ENCODE assay signal across 8 mouse cellular contexts in the genomic region with DNA sequence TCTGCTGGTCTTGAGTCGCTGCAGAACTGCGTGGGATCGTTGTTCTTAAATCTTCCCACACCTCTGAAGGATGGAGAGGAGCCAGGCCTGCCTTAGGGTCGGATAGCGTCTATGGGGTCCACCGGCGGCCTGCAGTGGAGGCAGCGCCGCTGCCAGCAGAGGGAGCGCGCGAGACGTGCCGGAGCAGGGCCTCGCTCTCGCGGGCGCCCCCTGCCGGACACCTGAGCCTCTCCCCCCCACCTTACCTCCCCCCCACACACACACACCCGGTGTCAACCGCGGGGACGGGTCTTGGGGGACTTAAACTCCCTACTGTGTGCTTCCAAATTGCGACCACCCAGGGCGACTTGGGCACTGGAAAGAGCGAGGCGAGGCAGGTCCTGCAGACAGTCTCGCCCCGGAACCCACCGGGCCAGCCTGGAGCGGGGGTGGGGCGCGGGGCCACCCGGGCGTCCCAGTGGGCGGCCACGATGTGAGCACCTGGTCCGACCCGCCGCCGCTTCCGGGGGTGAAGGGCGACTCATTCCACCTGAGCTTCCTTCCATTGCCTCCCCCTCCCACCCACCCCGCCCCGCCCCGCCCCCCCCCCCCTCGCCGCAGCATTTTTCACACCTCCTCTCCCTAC. TPM values are rescaled to one million over a fixed set of nuclear protein-coding genes. Genes with fewer than 3 reads are reported as not detected.
DNase-seq lines count a peak whose midpoint lies in the region; ATAC-seq and TF ChIP-seq lines count a peak whose summit lies in the region.

No protein-coding gene starts in this region.

- no peak for TF ChIP-seq POLR2A in heart, adult 2 months (IDR thresholded peaks at IDR 0.05; ENCODE audit: insufficient read depth, low read depth, low read length)

- H3K4me2 ChIP-seq in embryonic facial prominence, embryonic 12.5 days (replicated peaks) = peak overlapping the region; percentile 55
- H3K4me2 ChIP-seq in midbrain, postnatal 0 days (ENCODE audit: low read depth, low read length, poor library complexity, severe bottlenecking) = peak overlapping the region; percentile 56

- no peaks in the 10 kb centered on the region for H3K9me3 ChIP-seq in embryonic facial prominence, embryonic 12.5 days
- H3K9me3 ChIP-seq in midbrain, postnatal 0 days (ENCODE audit: low read length) = no peaks in the 10 kb centered on the region

- intact Hi-C loops in heart, adult 2 months (cut with DNase I) = no loop called here

- H3K36me3 ChIP-seq in embryonic facial prominence, embryonic 12.5 days = no peaks in the 10 kb centered on the region
- H3K36me3 ChIP-seq in heart, adult 2 months (ENCODE audit: control insufficient read depth, insufficient read depth, low read length) = no peaks in the 10 kb centered on the region
- H3K36me3 ChIP-seq in midbrain, postnatal 0 days (ENCODE audit: insufficient read depth, low read length) = no peaks in the 10 kb centered on the region

- WGBS in embryonic facial prominence, embryonic 12.5 days = 2% methylated on average over 34 of the region's 48 CpGs
- WGBS in heart, adult 2 months = 1% methylated on average over 36 of the region's 48 CpGs
- WGBS in midbrain, postnatal 0 days = 2% methylated on average over 38 of the region's 48 CpGs

- H3K4me3 ChIP-seq in embryonic facial prominence, embryonic 12.5 days = peak overlapping the region; percentile 28
- peak overlapping the region; percentile 55 for H3K4me3 ChIP-seq in heart, adult 2 months
- H3K4me3 ChIP-seq in midbrain, postnatal 0 days (ENCODE audit: low read depth, low read length) = no peak overlapping the region

- peaks cover 52% of the 10 kb centered on the region for H3K27me3 ChIP-seq in embryonic facial prominence, embryonic 12.5 days
- H3K27me3 ChIP-seq in heart, adult 2 months (ENCODE audit: control insufficient read depth, insufficient read depth, low read length) = no peaks in the 10 kb centered on the region
- peaks cover 32% of the 10 kb centered on the region for H3K27me3 ChIP-seq in midbrain, postnatal 0 days (ENCODE audit: insufficient read depth, low read length)

- 0 out of 2 replicates have a peak, but pooled peaks have one; percentile 31 for ATAC-seq in embryonic facial prominence, embryonic 12.5 days (ENCODE audit: insufficient number of reproducible peaks, insufficient read depth, low FRiP score, low TSS enrichment)
- peak; percentile 34; the same call in 1 of the 2 replicates for ATAC-seq in midbrain, postnatal 0 days (ENCODE audit: low FRiP score)

- no peak for TF ChIP-seq EP300 in heart, adult 2 months (IDR thresholded peaks at IDR 0.05; ENCODE audit: insufficient read depth, low read depth, low read length)

- H3K9ac ChIP-seq in embryonic facial prominence, embryonic 12.5 days = peak overlapping the region; percentile 1; the same call in 1 of the 2 replicates
- peak overlapping the region; percentile 30 for H3K9ac ChIP-seq in heart, adult 2 months (ENCODE audit: low read depth, low read length)
- no peak overlapping the region for H3K9ac ChIP-seq in midbrain, postnatal 0 days (replicated peaks; ENCODE audit: low read length, poor library complexity, severe bottlenecking)

- H3K27ac ChIP-seq in embryonic facial prominence, embryonic 12.5 days = no peak overlapping the region
- no peak overlapping the region for H3K27ac ChIP-seq in heart, adult 2 months
- no peak overlapping the region for H3K27ac ChIP-seq in midbrain, postnatal 0 days (ENCODE audit: low read depth, low read length)

- DNase-seq in 3T3-L1 (ENCODE audit: low read depth, low spot score) (peak; percentile 77), liver (peak; percentile 88)
- peak; percentile 81 for DNase-seq in adrenal gland, adult 2 months
- DNase-seq in heart, adult 2 months = peak; percentile 82 to 91
- DNase-seq in kidney, adult 18-20 months = peak; percentile 86
- DNase-seq in midbrain, postnatal 0 days (ENCODE audit: low spot score) = peak; percentile 69
- peak; percentile 82 to 97 for DNase-seq in spleen, postnatal 4 days (ENCODE audit: low spot score in 2 of 2)

- H3K4me1 ChIP-seq in embryonic facial prominence, embryonic 12.5 days = peaks cover 23% of the 10 kb centered on the region
- no peaks in the 10 kb centered on the region; the same call in 1 of the 2 replicates for H3K4me1 ChIP-seq in heart, adult 2 months (ENCODE audit: control insufficient read depth, insufficient read depth, low read length)
- peaks cover 8% of the 10 kb centered on the region; the same call in 1 of the 2 replicates for H3K4me1 ChIP-seq in midbrain, postnatal 0 days (ENCODE audit: insufficient read depth, low read length)

- no peaks in the 10 kb centered on the region for H3K79me2 ChIP-seq in heart, adult 2 months (replicated peaks; ENCODE audit: control insufficient read depth, insufficient read depth, low read length)

- no peak; the same call in 1 of the 2 replicates for TF ChIP-seq CTCF in heart, adult 2 months (IDR thresholded peaks at IDR 0.05)
- TF ChIP-seq CTCF in midbrain, postnatal 0 days (IDR thresholded peaks at IDR 0.05) = peak; percentile 95

RNA-seq across cellular contexts. Expression of gene Smug1, which starts 15.4 kb away (rescaled TPM):
- 10 to 100 TPM; 11.0 to 16.7 TPM for total RNA-seq in adrenal gland, adult 2 months (2021)
- polyA plus RNA-seq in adrenal gland, adult 2 months (2012; rRNA removed) = 16.6 and 17.1 TPM in 2 replicates
- 16.6 and 18.8 TPM in 2 replicates for polyA plus RNA-seq in embryonic facial prominence, embryonic 12.5 days (2016; fragmentation: Nextera tagmentation; extraction: Ambion mirVana)
- total RNA-seq in heart, adult 2 months (2021) = 10 to 100 TPM; 13.9 to 15.2 TPM
- polyA plus RNA-seq in heart, adult 2 months (2012; rRNA removed) = 13.3 and 13.9 TPM in 2 replicates
- 33.2 and 42.9 TPM in 2 replicates for total RNA-seq in midbrain, postnatal 0 days (2014; rRNA removed)
- 13.6 and 14.1 TPM in 2 replicates for polyA plus RNA-seq in midbrain, postnatal 0 days (2015; fragmentation: Nextera tagmentation; extraction: Ambion mirVana)

RNA-seq across cellular contexts. Expression of gene Cbx5, which starts 57.3 kb away (rescaled TPM):
- 10 to 100 TPM; 76.3 to 80.2 TPM for total RNA-seq in adrenal gland, adult 2 months (2021)
- polyA plus RNA-seq in adrenal gland, adult 2 months (2012; rRNA removed) = 4.4 and 4.7 TPM in 2 replicates
- polyA plus RNA-seq in embryonic facial prominence, embryonic 12.5 days (2016; fragmentation: Nextera tagmentation; extraction: Ambion mirVana) = 173 and 176 TPM in 2 replicates
- 10 to 100 TPM; 56.5 to 57.0 TPM for total RNA-seq in heart, adult 2 months (2021)
- 15.6 and 39.9 TPM in 2 replicates for polyA plus RNA-seq in heart, adult 2 months (2012; rRNA removed)
- total RNA-seq in midbrain, postnatal 0 days (2014; rRNA removed) = 190 and 229 TPM in 2 replicates
- polyA plus RNA-seq in midbrain, postnatal 0 days (2015; fragmentation: Nextera tagmentation; extraction: Ambion mirVana) = 101 and 106 TPM in 2 replicates

RNA-seq across cellular contexts. Expression of gene Hnrnpa1, which starts 58.0 kb away (rescaled TPM):
- total RNA-seq in adrenal gland, adult 2 months (2021) = 100 to 1,000 TPM; 140 to 208 TPM
- polyA plus RNA-seq in adrenal gland, adult 2 months (2012; rRNA removed) = 8.1 TPM in 2 replicates
- 1,204 and 1,244 TPM in 2 replicates for polyA plus RNA-seq in embryonic facial prominence, embryonic 12.5 days (2016; fragmentation: Nextera tagmentation; extraction: Ambion mirVana)
- 100 to 1,000 TPM; 143 to 149 TPM for total RNA-seq in heart, adult 2 months (2021)
- polyA plus RNA-seq in heart, adult 2 months (2012; rRNA removed) = 59.4 and 109 TPM in 2 replicates
- total RNA-seq in midbrain, postnatal 0 days (2014; rRNA removed) = 142 and 190 TPM in 2 replicates
- polyA plus RNA-seq in midbrain, postnatal 0 days (2015; fragmentation: Nextera tagmentation; extraction: Ambion mirVana) = 540 and 609 TPM in 2 replicates
